Comparison of ENCODE assay signal across 14 mouse cellular contexts in genomic region chr3:27518935-27519334, GRCm38 (mm10).
DNase-seq lines count a peak whose midpoint lies in the region; ATAC-seq lines count a peak whose summit lies in the region.
"Had no signal": no experiment of that assay in that cellular context is flagged by ENCODE, and none has a peak within 500 bp of the region (broad histone marks: within the 10 kb centered on the region; RNA-seq: fewer than 3 reads in every experiment).

No protein-coding gene starts in this region.

- H3K4me3 ChIP-seq in heart, embryonic 13.5 days: no peak overlapping the region
- no peak overlapping the region for H3K4me3 ChIP-seq in neural tube, embryonic 14.5 days (ENCODE audit: low read depth, low read length)
- H3K4me3 ChIP-seq in neural tube, embryonic 15.5 days (replicated peaks): no peak overlapping the region
- no peak overlapping the region for H3K4me3 ChIP-seq in stomach, embryonic 16.5 days (replicated peaks; ENCODE audit: low read length)
- H3K4me3 ChIP-seq: midbrain, embryonic 12.5 days; stomach, embryonic 15.5 days had no signal

- no peak for DNase-seq in heart, postnatal 4 days
- peak; percentile 74 to 91 for DNase-seq in kidney, postnatal 25 days
- no peak for DNase-seq in urinary bladder, postnatal 36 days (ENCODE audit: low spot score in 2 of 2)
- no peak for DNase-seq in cerebellum, postnatal 4 days (ENCODE audit: low spot score in 2 of 2)
- DNase-seq: cerebellum, postnatal 36 days; forebrain, postnatal 0 days; right cerebral cortex, postnatal 4 days had no signal

- H3K9ac ChIP-seq in heart, embryonic 13.5 days: no peak overlapping the region
- no peak overlapping the region for H3K9ac ChIP-seq in neural tube, embryonic 14.5 days (replicated peaks; ENCODE audit: low read depth, low read length)
- H3K9ac ChIP-seq in neural tube, embryonic 15.5 days (replicated peaks): no peak overlapping the region
- H3K9ac ChIP-seq in stomach, embryonic 16.5 days (ENCODE audit: low read length): no peak overlapping the region
- H3K9ac ChIP-seq: forebrain, postnatal 0 days; liver, embryonic 14.5 days; midbrain, embryonic 12.5 days; stomach, embryonic 15.5 days had no signal

- peaks cover 30% of the 10 kb centered on the region for H3K36me3 ChIP-seq in heart, embryonic 13.5 days
- H3K36me3 ChIP-seq in neural tube, embryonic 14.5 days (ENCODE audit: control insufficient read depth, insufficient read depth, low read length): no peaks in the 10 kb centered on the region
- H3K36me3 ChIP-seq in neural tube, embryonic 15.5 days: no peaks in the 10 kb centered on the region
- H3K36me3 ChIP-seq in stomach, embryonic 16.5 days (ENCODE audit: control insufficient read depth, insufficient read depth, low read length): no peaks in the 10 kb centered on the region
- H3K36me3 ChIP-seq: midbrain, embryonic 12.5 days; stomach, embryonic 15.5 days had no signal

- H3K4me2 ChIP-seq in heart, embryonic 13.5 days: no peak overlapping the region
- H3K4me2 ChIP-seq in neural tube, embryonic 14.5 days (ENCODE audit: low read depth, low read length): no peak overlapping the region
- no peak overlapping the region for H3K4me2 ChIP-seq in neural tube, embryonic 15.5 days
- no peak overlapping the region for H3K4me2 ChIP-seq in stomach, embryonic 16.5 days (ENCODE audit: low read depth, low read length)
- H3K4me2 ChIP-seq: midbrain, embryonic 12.5 days; stomach, embryonic 15.5 days had no signal

- 0 out of 2 replicates have a peak overlapping the region, but pooled peaks have one; percentile 15 for H3K27ac ChIP-seq in heart, embryonic 13.5 days (replicated peaks)
- no peak overlapping the region for H3K27ac ChIP-seq in neural tube, embryonic 14.5 days (ENCODE audit: low read depth, low read length)
- H3K27ac ChIP-seq in neural tube, embryonic 15.5 days (replicated peaks): no peak overlapping the region
- peak overlapping the region; percentile 70 for H3K27ac ChIP-seq in stomach, embryonic 16.5 days (ENCODE audit: low read length)
- H3K27ac ChIP-seq: liver, embryonic 14.5 days; midbrain, embryonic 12.5 days; stomach, embryonic 15.5 days had no signal

- no peaks in the 10 kb centered on the region for H3K27me3 ChIP-seq in heart, embryonic 13.5 days (replicated peaks)
- no peaks in the 10 kb centered on the region for H3K27me3 ChIP-seq in neural tube, embryonic 14.5 days (ENCODE audit: control insufficient read depth, insufficient read depth, low read length)
- H3K27me3 ChIP-seq in neural tube, embryonic 15.5 days (replicated peaks): no peaks in the 10 kb centered on the region
- no peaks in the 10 kb centered on the region for H3K27me3 ChIP-seq in stomach, embryonic 16.5 days (ENCODE audit: control insufficient read depth, insufficient read depth, low read length)
- H3K27me3 ChIP-seq: midbrain, embryonic 12.5 days; stomach, embryonic 15.5 days had no signal

- H3K4me1 ChIP-seq in heart, embryonic 13.5 days: peaks cover 27% of the 10 kb centered on the region
- H3K4me1 ChIP-seq in neural tube, embryonic 14.5 days (ENCODE audit: control insufficient read depth, insufficient read depth, low read length): no peaks in the 10 kb centered on the region
- H3K4me1 ChIP-seq in neural tube, embryonic 15.5 days: peaks cover 4% of the 10 kb centered on the region; the same call in 1 of the 2 replicates
- H3K4me1 ChIP-seq in stomach, embryonic 16.5 days (ENCODE audit: control insufficient read depth, insufficient read depth, low read length): peaks cover 29% of the 10 kb centered on the region
- H3K4me1 ChIP-seq: midbrain, embryonic 12.5 days; stomach, embryonic 15.5 days had no signal

- no peak for ATAC-seq in heart, embryonic 13.5 days (ENCODE audit: extremely low read depth, insufficient number of reproducible peaks, low FRiP score, low TSS enrichment)
- ATAC-seq in neural tube, embryonic 14.5 days (ENCODE audit: low read depth): 0 out of 2 replicates have a peak, but pooled peaks have one; percentile 24
- no peak for ATAC-seq in neural tube, embryonic 15.5 days (ENCODE audit: low FRiP score)
- ATAC-seq in stomach, embryonic 16.5 days (ENCODE audit: insufficient read depth, low FRiP score): no peak
- ATAC-seq: forebrain, postnatal 0 days had no signal

- H3K9me3 ChIP-seq in heart, embryonic 13.5 days: no peaks in the 10 kb centered on the region
- H3K9me3 ChIP-seq in neural tube, embryonic 14.5 days (ENCODE audit: control insufficient read depth, low read length): no peaks in the 10 kb centered on the region
- H3K9me3 ChIP-seq in neural tube, embryonic 15.5 days (replicated peaks): no peaks in the 10 kb centered on the region
- H3K9me3 ChIP-seq in stomach, embryonic 16.5 days (replicated peaks; ENCODE audit: control insufficient read depth, low read length): no peaks in the 10 kb centered on the region
- H3K9me3 ChIP-seq: midbrain, embryonic 12.5 days; stomach, embryonic 15.5 days had no signal

- WGBS in heart, embryonic 13.5 days: 79% methylated on average over 9 of the region's 9 CpGs
- 80% methylated on average over 9 of the region's 9 CpGs for WGBS in neural tube, embryonic 14.5 days
- 81% methylated on average over 9 of the region's 9 CpGs for whole genome bisulfite sequencing in neural tube, embryonic 15.5 days
- WGBS in stomach, embryonic 16.5 days: 79% methylated on average over 9 of the region's 9 CpGs

Comparison
In these comparisons a context has a peak if more than half of its experiments do, and no peak if none do; other contexts are left out.
1. H3K27ac ChIP-seq: peak in heart, embryonic 13.5 days (single experiment) and stomach, embryonic 16.5 days (single experiment); none in neural tube, embryonic 14.5 days (single experiment) and neural tube, embryonic 15.5 days (single experiment).
2. DNase-seq: peak in kidney, postnatal 25 days (2 of 2); none in heart, postnatal 4 days (single experiment), urinary bladder, postnatal 36 days (0 of 2) and cerebellum, postnatal 4 days (0 of 2).